Mouse (Mus musculus) liver, adult 2 months (tissue): ENCODE data around the gene Mybphl. TPM values are rescaled to one million over a fixed set of nuclear protein-coding genes. Genes with fewer than 3 reads are reported as not detected.

ENCODE experiments used
- DNase-seq: peaks from one replicate; pipeline ENCODE4 v3.0.0-alpha.2; 2011; ENCODE audit warnings: low read depth, low spot score; ENCODE audit errors: extremely low read depth
- H3K27ac ChIP-seq: fragments of 200-500 bp; replicated peaks from 2 replicates; pipeline ENCODE4 v1.5.1; 2012; ENCODE audit warnings: low read depth, mild to moderate bottlenecking, control low read depth, inconsistent platforms, low read length; ENCODE audit not compliant: insufficient read depth
- H3K27me3 ChIP-seq: fragments of 200-500 bp; 2 replicates; pipeline ENCODE4 v1.6.1; 2012; ENCODE audit warnings: mild to moderate bottlenecking, moderate library complexity, low read length, inconsistent platforms; ENCODE audit not compliant: control insufficient read depth, insufficient read depth
- H3K36me3 ChIP-seq: fragments of 200-500 bp; 2 replicates; pipeline ENCODE4 v1.6.1; 2012; ENCODE audit warnings: low read length, inconsistent platforms; ENCODE audit not compliant: control insufficient read depth, insufficient read depth
- H3K4me1 ChIP-seq: fragments of 200-500 bp; 2 replicates; pipeline ENCODE4 v1.6.1; 2011; ENCODE audit warnings: low read length; ENCODE audit not compliant: control insufficient read depth, insufficient read depth
- H3K4me3 ChIP-seq: fragments of 200-500 bp; 2 replicates; pipeline ENCODE4 v1.5.1; 2011; ENCODE audit warnings: low read depth, mild to moderate bottlenecking, control low read depth, low read length, moderate library complexity; ENCODE audit not compliant: insufficient read depth
- H3K79me2 ChIP-seq: fragments of 200-500 bp; 2 replicates; pipeline ENCODE4 v1.6.1; 2012; ENCODE audit warnings: inconsistent platforms, mild to moderate bottlenecking, low read length, moderate library complexity; ENCODE audit not compliant: control insufficient read depth, insufficient read depth
- H3K9ac ChIP-seq: fragments of 200-500 bp; 2 replicates; pipeline ENCODE4 v1.6.1; 2012; ENCODE audit warnings: low read depth, mild to moderate bottlenecking, control low read depth, inconsistent platforms, low read length
- CTCF ChIP-seq: fragments of 200-500 bp; IDR thresholded peaks from 2 replicates; pipeline ENCODE4 v1.5.1; 2011; ENCODE audit warnings: low read depth, low read length, control low read depth
- POLR2A ChIP-seq: fragments of 200-500 bp; IDR thresholded peaks from 2 replicates; pipeline ENCODE4 v1.6.1; 2011; ENCODE audit warnings: low read length, control low read depth; ENCODE audit not compliant: insufficient read depth; ENCODE audit errors: extremely low read depth
- WGBS: fragments of 180-500 bp; shearing (Covaris S2); methylation state at CpG from one replicate; pipeline ENCODE4 v1.1.7; 2018; 5-methylcytosine and 5-hydroxymethylcytosine counted together
- polyA plus RNA-seq: library from polyadenylated mRNA; depleted of rRNA; stranded (reverse); fragments of >200 nt; gene quantifications from 2 replicates; pipeline ENCODE4 v1.2.3, GENCODE M21; 2012
- total RNA-seq: library from RNA; depleted of rRNA; stranded (reverse); fragments of >200 nt; gene quantifications from 2 replicates; pipeline ENCODE4 v1.2.3, GENCODE M21; 2014

Mybphl gene
- total and polyA plus RNA-seq, 2 experiments = not detected

DNA sequence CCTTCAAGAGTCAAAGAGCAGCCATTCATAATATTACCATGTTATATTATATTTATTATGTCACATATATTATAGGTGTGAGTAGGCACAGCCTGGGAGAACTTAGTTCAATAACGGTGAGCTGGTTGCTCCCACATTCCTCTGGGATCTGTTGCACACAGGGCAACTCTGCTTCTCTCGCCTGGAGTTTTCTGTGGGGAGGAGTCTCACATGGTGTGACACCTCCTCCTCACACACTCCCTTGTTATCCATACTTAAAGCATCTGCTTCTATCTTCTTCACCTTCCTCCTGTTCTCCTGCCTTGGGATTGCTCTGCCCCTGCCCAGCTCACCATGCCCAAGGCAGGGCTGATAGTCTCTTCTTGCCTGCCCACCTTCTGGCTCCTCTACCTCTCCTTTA lies 23.7 kb upstream of the Mybphl start:
- no peak for TF ChIP-seq POLR2A
- TF ChIP-seq CTCF = no peak
- Histone ChIP-seq H3K4me3 (no peak overlapping the region), H3K36me3 (peaks cover 16% of the 10 kb centered on the region; the same call in 1 of the 2 replicates), H3K27ac (no peak overlapping the region), H3K4me1 (no peaks in the 10 kb centered on the region; the same call in 1 of the 2 replicates), H3K27me3 (no peaks in the 10 kb centered on the region), H3K9ac (no peak overlapping the region), H3K79me2 (no peaks in the 10 kb centered on the region)
- DNase-seq = no peak
- whole genome bisulfite sequencing = 90% methylated on average over 2 of the region's 2 CpGs

- WGBS = 54% methylated on average over 7 of the region's 7 CpGs
- Histone ChIP-seq H3K27ac (no peak overlapping the region), H3K27me3 (no peaks in the 10 kb centered on the region), H3K4me3 (no peak overlapping the region), H3K36me3 (peaks cover 19% of the 10 kb centered on the region; the same call in 1 of the 2 replicates), H3K4me1 (no peaks in the 10 kb centered on the region), H3K9ac (no peak overlapping the region), H3K79me2 (no peaks in the 10 kb centered on the region)
- DNase-seq = no peak
- TF ChIP-seq CTCF (no peak), POLR2A (no peak)
These were observed 22.5 kb upstream of the Mybphl start for GRCm38 (mm10) chr3:108342185-108342584.

GRCm38 (mm10) chr3:108345855-108346254 lies 18.9 kb upstream of the Mybphl start:
- 66% methylated on average over 7 of the region's 7 CpGs for WGBS

DNA sequence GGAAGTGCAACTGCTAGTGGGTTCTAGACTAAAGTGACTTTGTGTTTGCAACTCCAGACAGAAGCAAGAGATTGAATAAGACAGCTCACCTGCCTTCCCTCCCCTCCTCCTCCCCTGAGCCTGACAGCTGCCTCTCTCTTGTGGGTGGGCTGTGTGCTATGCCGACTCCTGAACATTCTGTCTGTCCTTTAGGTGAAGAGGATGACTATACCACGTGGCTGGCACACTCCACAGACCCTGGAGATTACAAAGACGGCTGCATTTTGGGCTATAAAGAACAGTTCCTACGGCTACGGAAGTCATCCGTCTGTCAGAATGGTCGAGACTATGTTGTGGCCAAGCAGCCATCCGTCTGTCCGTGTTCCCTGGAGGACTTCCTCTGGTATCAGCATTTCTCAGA lies 16.3 kb upstream of the Mybphl start:
- 87% methylated on average over 9 of the region's 9 CpGs for WGBS

More at GRCm38 (mm10) chr3:108345855-108346254, 18.9 kb upstream of the Mybphl start:
- Histone ChIP-seq H3K27me3 (no peaks in the 10 kb centered on the region), H3K4me3 (no peak overlapping the region), H3K36me3 (peaks cover 11% of the 10 kb centered on the region; the same call in 1 of the 2 replicates), H3K9ac (no peak overlapping the region), H3K27ac (no peak overlapping the region), H3K4me1 (no peaks in the 10 kb centered on the region), H3K79me2 (no peaks in the 10 kb centered on the region)
- TF ChIP-seq POLR2A = no peak
- DNase-seq = no peak

GRCm38 (mm10) chr3:108355245-108355644 lies 9.5 kb upstream of the Mybphl start:
- no peak overlapping the region for H3K27ac ChIP-seq
- no peak overlapping the region for H3K9ac ChIP-seq
- no peaks in the 10 kb centered on the region for H3K27me3 ChIP-seq
- H3K4me3 ChIP-seq = no peak overlapping the region
- 71% methylated on average over 3 of the region's 3 CpGs for WGBS
- no peaks in the 10 kb centered on the region; the same call in 1 of the 2 replicates for H3K36me3 ChIP-seq
- DNase-seq = no peak
- no peaks in the 10 kb centered on the region for H3K79me2 ChIP-seq
- TF ChIP-seq POLR2A = no peak
- TF ChIP-seq CTCF = no peak
- no peaks in the 10 kb centered on the region for H3K4me1 ChIP-seq

More for the DNA sequence above, 16.3 kb upstream of the Mybphl start:
- H3K27ac ChIP-seq = no peak overlapping the region
- no peak overlapping the region for H3K4me3 ChIP-seq
- H3K9ac ChIP-seq = no peak overlapping the region
- no peaks in the 10 kb centered on the region for H3K79me2 ChIP-seq
- no peaks in the 10 kb centered on the region for H3K27me3 ChIP-seq
- H3K36me3 ChIP-seq = peaks cover 4% of the 10 kb centered on the region; the same call in 1 of the 2 replicates
- TF ChIP-seq POLR2A = no peak
- H3K4me1 ChIP-seq = no peaks in the 10 kb centered on the region
- DNase-seq = no peak

- no peak overlapping the region for H3K9ac ChIP-seq
- no peak for DNase-seq
- H3K27me3 ChIP-seq = no peaks in the 10 kb centered on the region
- no peaks in the 10 kb centered on the region; the same call in 1 of the 2 replicates for H3K36me3 ChIP-seq
- no peak overlapping the region for H3K4me3 ChIP-seq
- 95% methylated on average over 10 of the region's 10 CpGs for WGBS
- H3K4me1 ChIP-seq = no peaks in the 10 kb centered on the region
- no peak for TF ChIP-seq POLR2A
- H3K27ac ChIP-seq = no peak overlapping the region
- no peaks in the 10 kb centered on the region for H3K79me2 ChIP-seq
These were observed 7.7 kb upstream of the Mybphl start for GRCm38 (mm10) chr3:108357051-108357450.
